Mouse (Mus musculus) olfactory bulb, adult 2 months (tissue): ENCODE measurements around the gene Pdap1. TPM values are rescaled to one million over a fixed set of nuclear protein-coding genes. Genes with fewer than 3 reads are reported as not detected.
A peak's percentile ranks its signal among the peaks of the same experiment; 100 is the strongest.
"Not testable (repeated sequence)": the region's sequence is repeated elsewhere in the genome, so short reads cannot be mapped to it uniquely, and the experiment has no call there.

ENCODE experiments used
- H3K27ac ChIP-seq: fragments of 200-500 bp; 2 replicates; pipeline ENCODE4 v1.5.1; 2012; ENCODE audit warnings: low read depth, low read length; ENCODE audit not compliant: insufficient read depth
- H3K4me1 ChIP-seq: fragments of 200-500 bp; 2 replicates; pipeline ENCODE4 v1.6.1; 2012; ENCODE audit warnings: low read length; ENCODE audit not compliant: control insufficient read depth, insufficient read depth
- H3K4me3 ChIP-seq: fragments of 200-500 bp; 2 replicates; pipeline ENCODE4 v1.5.1; 2012; ENCODE audit warnings: mild to moderate bottlenecking, low read depth, low read length, moderate library complexity; ENCODE audit not compliant: insufficient read depth
- CTCF ChIP-seq: fragments of 200-500 bp; IDR thresholded peaks from 2 replicates; pipeline ENCODE4 v1.5.1; 2012; ENCODE audit warnings: low read depth, mild to moderate bottlenecking, low read length, moderate library complexity; ENCODE audit not compliant: insufficient read depth
- POLR2A ChIP-seq: fragments of 200-500 bp; IDR thresholded peaks from 2 replicates; pipeline ENCODE4 v1.6.1; 2012; ENCODE audit warnings: mild to moderate bottlenecking, low read depth, low read length, moderate library complexity; ENCODE audit not compliant: insufficient read depth
- WGBS: fragments of 180-500 bp; shearing (Covaris S2); methylation state at CpG from one replicate; pipeline ENCODE4 v1.1.7; 2018; 5-methylcytosine and 5-hydroxymethylcytosine counted together
- polyA plus RNA-seq: library from polyadenylated mRNA; stranded (reverse); fragments of >200 nt; gene quantifications from 2 replicates; pipeline ENCODE4 v1.2.4, GENCODE M21; 2012; ENCODE audit warnings: low replicate concordance; ENCODE audit not compliant: missing spikeins, insufficient read depth, insufficient read length

The Pdap1 gene
- polyA plus RNA-seq, 1 experiment = not detected

DNA sequence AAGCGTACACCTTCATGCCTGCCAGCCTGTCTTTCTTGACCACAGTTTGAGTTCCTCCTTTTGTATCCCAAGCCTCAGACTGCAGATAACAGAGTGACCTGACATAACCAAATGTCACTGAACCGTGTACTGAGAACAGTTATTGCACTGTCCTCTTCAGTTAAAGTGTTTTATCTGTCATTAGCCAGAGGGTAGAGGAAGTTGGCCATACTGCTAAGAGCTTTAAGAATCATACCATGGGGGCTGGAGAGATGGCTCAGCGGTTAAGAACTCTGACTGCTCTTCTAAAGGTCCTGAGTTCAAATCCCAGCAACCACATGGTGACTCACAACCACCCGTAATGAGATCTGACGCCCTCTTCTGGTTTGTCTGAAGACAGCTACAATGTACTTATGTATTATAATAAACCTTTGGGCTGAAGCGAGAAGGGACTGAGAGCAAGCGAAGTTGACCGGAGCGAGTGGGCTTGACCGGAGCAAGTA is 41.7 kb downstream of the Pdap1 start:
- Histone ChIP-seq H3K27ac (no peak overlapping the region), H3K4me3 (no peak overlapping the region), H3K4me1 (0 out of 2 replicates have a peak, but pooled peaks cover 3% of the 10 kb centered on the region)
- TF ChIP-seq CTCF (no peak), POLR2A (no peak)
- 95% methylated on average over 10 of the region's 10 CpGs for WGBS

DNA sequence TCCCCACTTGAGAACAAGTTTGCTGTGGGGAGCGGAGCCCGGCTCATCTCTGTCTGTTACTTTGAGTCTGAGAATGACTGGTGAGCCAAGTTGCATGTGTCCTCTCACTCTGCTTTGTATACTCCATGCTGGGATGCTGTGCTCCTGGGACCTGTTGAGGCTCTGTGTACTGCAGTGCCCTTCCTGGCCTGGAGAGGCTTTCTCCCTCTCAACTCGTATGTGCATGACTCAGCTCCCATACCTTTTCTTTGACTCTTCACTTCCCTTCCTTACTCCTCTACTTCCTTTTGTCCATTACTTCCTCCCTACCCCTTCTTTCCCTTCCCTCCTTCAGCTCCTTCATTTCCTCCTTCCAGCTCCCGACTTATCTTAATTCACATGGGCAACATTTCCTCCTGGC is 43.8 kb downstream of the Pdap1 start:
- TF ChIP-seq POLR2A (no peak), CTCF (no peak)

DNA sequence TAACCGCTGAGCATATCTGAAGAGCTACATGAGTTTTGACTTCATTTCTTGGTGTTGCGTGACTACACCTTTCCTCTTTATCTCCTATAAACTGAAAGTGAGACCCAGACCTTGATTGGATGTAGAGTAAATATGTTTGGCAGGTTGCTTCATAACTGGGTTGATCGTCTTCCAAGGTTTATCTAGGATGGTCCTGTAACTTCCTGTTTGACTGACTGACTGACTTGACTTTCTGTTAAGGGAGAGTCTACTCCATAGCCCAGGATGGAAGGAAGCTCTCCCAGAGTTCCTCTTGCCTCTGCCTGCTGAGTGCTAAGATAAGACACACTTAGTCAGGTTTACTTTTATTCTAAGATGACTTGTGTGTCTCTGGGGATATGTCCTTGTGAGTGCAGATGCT is 50.2 kb downstream of the Pdap1 start:
- peaks cover 4% of the 10 kb centered on the region; the same call in 1 of the 2 replicates for H3K4me1 ChIP-seq
- no peak overlapping the region for H3K27ac ChIP-seq
- WGBS = 91% methylated on average over 3 of the region's 3 CpGs
- TF ChIP-seq CTCF (no peak), POLR2A (no peak)
- H3K4me3 ChIP-seq = no peak overlapping the region

More for the DNA sequence above, 43.8 kb downstream of the Pdap1 start:
- Histone ChIP-seq H3K4me3 (no peak overlapping the region), H3K4me1 (no peaks in the 10 kb centered on the region), H3K27ac (no peak overlapping the region)
- WGBS = 90% methylated on average over 4 of the region's 4 CpGs

GRCm38 (mm10) chr5:145088186-145088585 is 51.9 kb downstream of the Pdap1 start:
- WGBS = 97% methylated on average over 2 of the region's 2 CpGs

GRCm38 (mm10) chr5:145084822-145085221 is 55.2 kb downstream of the Pdap1 start:
- TF ChIP-seq CTCF = no peak
- no peak overlapping the region for H3K27ac ChIP-seq
- H3K4me3 ChIP-seq = no peak overlapping the region
- H3K4me1 ChIP-seq = peaks cover 4% of the 10 kb centered on the region; the same call in 1 of the 2 replicates
- 54% methylated on average over 2 of the region's 2 CpGs for WGBS

More at GRCm38 (mm10) chr5:145088186-145088585, 51.9 kb downstream of the Pdap1 start:
- no peak overlapping the region for H3K27ac ChIP-seq
- no peak overlapping the region for H3K4me3 ChIP-seq
- H3K4me1 ChIP-seq = peaks cover 4% of the 10 kb centered on the region; the same call in 1 of the 2 replicates
- TF ChIP-seq POLR2A (no peak), CTCF (no peak)

DNA sequence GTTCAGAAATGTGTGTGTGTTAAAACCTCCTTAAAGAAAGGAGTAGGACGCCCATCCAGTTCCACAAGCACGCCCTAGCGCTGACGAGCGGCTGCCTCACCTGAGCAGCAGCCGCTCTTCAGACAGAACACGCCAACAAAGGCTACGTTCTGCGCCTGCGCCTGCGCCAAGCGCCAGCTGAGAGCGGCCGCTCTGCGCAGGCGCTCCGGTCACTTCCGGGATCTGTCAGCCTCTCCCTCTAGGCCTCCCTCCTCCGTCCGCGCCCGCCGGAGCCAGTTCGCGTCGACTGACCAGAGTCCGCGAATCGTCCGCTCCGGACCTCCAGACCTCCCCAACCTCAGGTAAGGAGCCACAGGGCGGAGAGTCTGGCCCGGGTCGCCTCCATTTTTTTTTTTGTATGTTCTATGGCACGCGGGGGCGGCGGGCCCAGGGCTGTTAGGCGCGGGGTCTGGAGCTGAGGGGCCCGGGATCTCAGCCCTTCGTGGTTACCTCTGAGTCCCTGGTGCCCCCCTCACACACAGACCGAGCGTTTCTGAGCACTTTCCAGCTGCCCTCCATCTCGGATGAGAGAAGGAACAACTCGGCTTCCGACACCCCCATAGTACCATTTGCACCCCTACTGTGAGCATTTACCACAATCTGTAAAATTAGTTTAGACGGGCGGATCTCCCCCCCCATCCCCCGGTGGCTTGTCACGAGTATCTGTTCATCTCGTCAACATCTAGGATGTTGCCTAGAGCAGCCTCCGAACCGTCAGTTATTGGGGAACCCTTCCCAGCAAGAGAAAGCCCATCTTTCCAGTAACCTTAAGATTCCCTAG is 56.2 kb downstream of the Pdap1 start, which contains the start of the genes Arpc1a and Kpna7:
Arpc1a (plus strand) TSS at position 199 of the 820 bp plus-strand sequence.
Kpna7 (minus strand) TSS at position 399 of the 820 bp plus-strand sequence.
- under 1% methylated on average over 54 of the region's 54 CpGs for WGBS
- peak within 1 kb of the TSS; percentile 19 for H3K27ac ChIP-seq
- peaks cover 4% of the 10 kb centered on the region; the same call in 1 of the 2 replicates for H3K4me1 ChIP-seq
- TF ChIP-seq CTCF (no peak), POLR2A (peak; percentile 97)
- H3K4me3 ChIP-seq = peak within 1 kb of the TSS; percentile 90

- peak overlapping the region; percentile 90 for H3K4me3 ChIP-seq
- WGBS = 44% methylated on average over 6 of the region's 6 CpGs
- not testable (repeated sequence) for H3K4me1 ChIP-seq, H3K27ac ChIP-seq
These were observed 56.8 kb downstream of the Pdap1 start for GRCm38 (mm10) chr5:145083201-145083600.

GRCm38 (mm10) chr5:145081866-145082613 is 58.0 kb downstream of the Pdap1 start:
- no peak overlapping the region for H3K4me3 ChIP-seq
- no peak for TF ChIP-seq CTCF
- TF ChIP-seq POLR2A = no peak
- H3K4me1 ChIP-seq = peaks cover 4% of the 10 kb centered on the region; the same call in 1 of the 2 replicates
- H3K27ac ChIP-seq = no peak overlapping the region
- 88% methylated on average over 10 of the region's 10 CpGs for WGBS

Other genes with a start within 250 kb of the Pdap1 start
- not detected in 2 replicates for gene Smurf1, start 174.4 kb downstream of the Pdap1 start, polyA plus RNA-seq
- not detected in 2 replicates for gene Gm4871, start 107.5 kb downstream of the Pdap1 start, polyA plus RNA-seq
- gene 1700018F24Rik, start 97.2 kb downstream of the Pdap1 start, polyA plus RNA-seq = not detected in 2 replicates
- gene Arpc1a, start 56.4 kb downstream of the Pdap1 start, polyA plus RNA-seq = not detected in 2 replicates
- not detected in 2 replicates for gene Kpna7, start 56.2 kb downstream of the Pdap1 start, polyA plus RNA-seq
- not detected in 2 replicates for gene Arpc1b, start 26.0 kb downstream of the Pdap1 start, polyA plus RNA-seq
- gene Bud31, start 124 bp upstream of the Pdap1 start, polyA plus RNA-seq = not detected in 2 replicates
- not detected in 2 replicates for gene Ptcd1, start 26.9 kb upstream of the Pdap1 start, polyA plus RNA-seq
- not detected in 2 replicates for gene Cpsf4, start 27.0 kb upstream of the Pdap1 start, polyA plus RNA-seq
- not detected in 2 replicates for gene Atp5j2, start 51.8 kb upstream of the Pdap1 start, polyA plus RNA-seq
- not detected in 2 replicates for gene Zkscan14, start 61.6 kb upstream of the Pdap1 start, polyA plus RNA-seq
- gene Zkscan5, start 64.3 kb upstream of the Pdap1 start, polyA plus RNA-seq = not detected in 2 replicates
- not detected in 2 replicates for gene Zfp655, start 91.5 kb upstream of the Pdap1 start, polyA plus RNA-seq
- not detected in 2 replicates for gene Zscan25, start 140.3 kb upstream of the Pdap1 start, polyA plus RNA-seq
- gene Cyp3a57, start 205.0 kb upstream of the Pdap1 start, polyA plus RNA-seq = not detected in 2 replicates